ENCODE assay signal across 23 mouse cellular contexts in the genomic region with DNA sequence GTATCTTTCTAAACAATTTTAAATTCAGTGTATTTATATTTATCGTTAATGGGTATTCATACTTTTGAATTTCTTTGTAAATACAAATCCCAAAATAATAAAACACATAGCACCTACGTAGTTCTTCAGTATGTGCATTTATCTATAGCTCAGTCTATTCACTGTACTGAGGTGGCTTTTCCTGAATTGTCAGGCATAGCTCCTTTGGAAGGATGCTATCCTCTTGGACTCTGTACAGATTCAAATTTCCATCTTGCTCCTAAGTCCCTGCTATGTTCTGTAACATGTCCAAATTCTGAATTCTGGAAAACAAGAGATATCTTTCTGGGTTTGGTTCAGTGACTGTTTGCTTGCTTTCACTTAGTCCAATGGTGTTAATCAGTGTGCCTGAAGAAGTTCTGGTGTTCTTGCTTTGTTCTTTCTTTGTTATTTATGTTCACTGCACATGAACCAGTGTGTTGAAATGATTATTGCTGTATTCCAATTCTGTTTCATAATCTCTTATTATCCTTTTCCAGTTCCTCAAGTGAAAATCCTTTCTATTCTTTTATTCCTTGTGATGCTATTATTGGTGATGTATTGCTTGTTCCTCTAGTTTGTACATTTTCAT.
"Had no signal": no experiment of that assay in that cellular context is flagged by ENCODE, and none has a peak within 500 bp of the region (broad histone marks: within the 10 kb centered on the region; RNA-seq: fewer than 3 reads in every experiment).

No protein-coding gene starts in this region.

- H3K36me3 ChIP-seq: heart, embryonic 13.5 days; heart, embryonic 15.5 days; hindbrain, embryonic 13.5 days; hindbrain, embryonic 15.5 days had no signal

- H3K4me2 ChIP-seq: heart, embryonic 11.5 days; heart, embryonic 13.5 days; heart, embryonic 15.5 days; hindbrain, embryonic 13.5 days; hindbrain, embryonic 15.5 days; liver, embryonic 11.5 days had no signal

- H3K27ac ChIP-seq: heart, adult 2 months; heart, embryonic 13.5 days; heart, embryonic 15.5 days; hindbrain, embryonic 13.5 days; hindbrain, embryonic 15.5 days; hindbrain, postnatal 0 days; layer of hippocampus, adult 2 months had no signal

- DNase-seq: forebrain, postnatal 0 days; gastrocnemius, postnatal 14 days; gastrocnemius, postnatal 36 days; heart, adult 11 months; heart, adult 2 months; heart, postnatal 14 days; heart, postnatal 36 days; kidney, adult 11 months; kidney, adult 2 months; kidney, adult 9 months; kidney, postnatal 10 days; kidney, postnatal 25 days; kidney, postnatal 4 days; liver had no signal

- ATAC-seq: forebrain, postnatal 0 days; hindbrain, postnatal 0 days; intestine, embryonic 16.5 days had no signal

- H3K4me3 ChIP-seq: heart, adult 2 months; heart, embryonic 13.5 days; heart, embryonic 15.5 days; hindbrain, embryonic 13.5 days; hindbrain, embryonic 15.5 days; layer of hippocampus, adult 2 months had no signal

- H3K9ac ChIP-seq: forebrain, postnatal 0 days; heart, embryonic 13.5 days; heart, embryonic 15.5 days; hindbrain, embryonic 13.5 days; hindbrain, embryonic 15.5 days had no signal

- H3K27me3 ChIP-seq: heart, embryonic 13.5 days; heart, embryonic 15.5 days; hindbrain, embryonic 13.5 days; hindbrain, embryonic 15.5 days had no signal

- H3K4me1 ChIP-seq: heart, embryonic 13.5 days; heart, embryonic 15.5 days; hindbrain, embryonic 13.5 days; hindbrain, embryonic 15.5 days had no signal

- H3K9me3 ChIP-seq: heart, embryonic 13.5 days; heart, embryonic 15.5 days; hindbrain, embryonic 13.5 days; hindbrain, embryonic 15.5 days had no signal
